Mouse (Mus musculus) ES-Bruce4 (cell line): ENCODE measurements around the gene Gaa.

Experiments used
- CTCF ChIP-seq: IDR thresholded peaks from one replicate; pipeline ENCODE4 v1.8.1; 2011; ENCODE audit warnings: low read depth, low read length
- EP300 ChIP-seq: IDR thresholded peaks from 2 replicates; pipeline ENCODE4 v1.6.1; 2011; ENCODE audit warnings: low read depth, low read length; ENCODE audit not compliant: insufficient read depth
- POLR2A ChIP-seq: IDR thresholded peaks from one replicate; pipeline ENCODE4 v1.8.1; 2011; ENCODE audit warnings: low read length; ENCODE audit not compliant: insufficient read depth

- TF ChIP-seq CTCF (peak; percentile 53), POLR2A (no peak), EP300 (0 out of 2 replicates have a peak, but pooled peaks have one; percentile 28)
Measured at GRCm38 (mm10) chr11:119252854-119253541, 14.7 kb upstream of the Gaa start.
